Mouse (Mus musculus): ENCODE results near the gene Rin1.

DNA sequence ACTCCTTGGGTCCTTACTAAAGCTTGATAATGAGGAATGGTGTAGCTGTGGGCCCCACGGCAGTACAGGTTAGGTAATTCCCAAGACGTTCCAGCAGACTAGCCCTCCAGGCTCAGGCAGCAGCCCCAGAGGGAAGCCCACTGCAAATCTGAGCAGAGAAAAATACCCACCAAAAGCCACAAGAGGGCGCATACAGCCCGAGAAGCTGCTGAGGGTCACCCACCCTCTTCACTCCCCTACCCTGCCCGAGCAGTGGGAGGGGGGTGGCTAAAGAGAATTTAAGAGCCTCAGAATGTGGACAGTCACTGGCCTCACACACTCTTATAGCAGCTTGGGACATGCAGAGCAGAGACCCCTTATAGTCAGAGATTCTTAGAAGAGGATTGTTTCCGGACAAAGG is 6.0 kb downstream of the Rin1 start:
- no peak for TF ChIP-seq EP300 (IDR thresholded peaks at IDR 0.05; ENCODE audit: low read length)
- no peak for TF ChIP-seq POLR2AphosphoS2 (IDR thresholded peaks at IDR 0.05; ENCODE audit: low read depth, low read length)
- TF ChIP-seq NRF1 (IDR thresholded peaks at IDR 0.05; ENCODE audit: low read depth, low read length) = no peak
- no peak for TF ChIP-seq JUND (conservative IDR thresholded peaks at IDR 0.05; ENCODE audit: low read depth, low read length)
- no peak for TF ChIP-seq KAT2A (IDR thresholded peaks at IDR 0.05; ENCODE audit: insufficient replicate concordance, low read length)

All from CH12.LX (cell line).